Mouse (Mus musculus): ENCODE results near the gene Cdk11b.
"Not testable (repeated sequence)": the region's sequence is repeated elsewhere in the genome, so short reads cannot be mapped to it uniquely, and the experiment has no call there.

The Cdk11b gene

DNA sequence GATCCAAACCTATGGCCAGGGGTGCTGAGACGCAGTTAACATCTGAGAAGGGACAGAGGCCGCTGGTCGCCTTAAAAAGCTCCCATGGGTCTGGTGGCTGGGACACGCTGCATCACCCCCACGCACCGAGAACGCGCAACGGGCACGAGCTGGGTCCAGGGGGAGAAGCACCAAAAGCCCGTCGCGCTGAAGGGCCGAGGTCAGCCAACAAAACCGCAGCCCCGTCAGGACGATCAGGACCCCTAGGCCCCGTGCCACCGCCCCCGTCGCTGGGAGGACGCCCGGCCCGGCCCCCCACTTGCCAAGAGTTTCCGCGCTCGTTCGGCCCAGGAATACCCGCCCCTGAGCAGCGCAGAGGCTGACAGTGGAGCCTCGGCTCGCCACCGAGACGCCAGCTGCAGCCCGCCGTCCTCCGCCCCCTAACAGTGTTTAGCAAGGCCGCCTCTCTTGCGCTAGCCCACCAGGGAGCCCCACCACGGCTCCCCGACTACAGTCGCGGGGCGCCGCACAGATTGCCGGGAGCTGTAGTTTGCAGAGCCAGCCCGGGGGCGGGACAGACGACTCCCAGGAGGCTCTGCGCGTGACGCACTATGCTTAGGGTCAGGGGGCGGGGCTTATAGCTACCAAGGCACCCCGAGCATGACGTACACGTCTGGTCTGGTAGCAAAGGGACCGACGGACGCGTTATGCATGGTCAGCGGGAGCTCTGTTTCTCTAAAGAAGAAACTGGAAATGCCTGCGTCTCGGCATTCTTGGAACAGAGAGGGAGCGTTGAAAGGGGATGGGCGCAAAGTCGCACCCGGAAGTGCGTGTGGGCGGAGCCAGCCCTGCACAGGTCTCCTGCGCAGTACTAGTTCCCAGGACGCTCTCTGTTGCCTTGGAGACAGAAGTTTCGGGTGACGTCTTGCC is 44.3 kb downstream of the Cdk11b start, which contains the start of gene Mib2:
Gene Mib2 (minus strand): TSS at position 510 of the 909 bp plus-strand sequence.
- DNase-seq (ENCODE audit: low read depth) = peak; percentile 98

GRCm38 (mm10) chr4:155669598-155670075 is 45.0 kb downstream of the Cdk11b start:
- no peak for DNase-seq (ENCODE audit: low read depth)

DNA sequence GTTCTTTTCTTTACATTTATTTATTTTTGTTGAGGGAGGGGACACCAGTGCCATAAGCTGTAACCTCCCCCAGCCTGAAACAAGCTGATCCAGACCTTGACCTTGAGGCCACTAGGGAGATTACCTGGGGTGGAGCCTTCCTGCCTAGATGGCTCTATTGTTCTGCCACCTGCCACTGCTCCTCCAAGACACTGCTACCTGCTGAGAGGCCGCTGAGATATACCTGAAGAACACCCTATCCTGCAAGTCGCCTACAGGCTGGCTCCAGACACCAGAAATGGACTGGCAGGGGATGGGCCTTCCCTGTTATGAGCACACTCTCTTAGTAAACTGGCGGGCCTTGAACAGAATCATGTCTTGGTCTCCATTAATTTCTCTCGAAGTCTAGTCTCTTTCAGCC is 45.6 kb downstream of the Cdk11b start:
- not testable (repeated sequence) for DNase-seq (ENCODE audit: low read depth)

GRCm38 (mm10) chr4:155672082-155672481 is 47.4 kb downstream of the Cdk11b start:
- DNase-seq (ENCODE audit: low read depth) = no peak

GRCm38 (mm10) chr4:155675991-155676390 is 51.3 kb downstream of the Cdk11b start:
- DNase-seq (ENCODE audit: low read depth) = peak; percentile 50

DNA sequence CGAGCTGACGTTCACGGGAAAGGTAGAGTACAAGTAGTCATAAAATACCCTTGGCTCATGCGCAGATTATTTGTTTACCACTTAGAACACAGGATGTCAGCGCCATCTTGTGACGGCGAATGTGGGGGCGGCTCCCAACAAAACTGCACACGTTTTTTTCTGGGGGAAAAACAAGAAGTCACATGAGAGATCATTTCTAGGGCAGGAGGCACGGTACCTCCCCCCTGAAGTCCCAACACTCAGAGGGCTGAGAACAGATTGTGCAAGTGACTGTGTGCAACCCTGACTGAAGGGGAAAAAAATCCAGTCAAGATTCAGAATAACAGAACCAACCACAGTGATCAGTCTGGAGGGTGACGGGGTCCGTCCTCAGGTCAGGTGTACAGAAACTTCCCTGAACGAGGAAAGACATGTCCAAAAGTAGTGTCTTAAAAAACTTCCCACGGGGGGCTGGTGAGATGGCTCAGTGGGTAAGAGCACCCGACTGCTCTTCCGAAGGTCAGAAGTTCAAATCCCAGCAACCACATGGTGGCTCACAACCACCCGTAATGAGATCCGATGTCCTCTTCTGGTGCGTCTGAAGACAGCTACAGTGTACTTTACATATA is 59.1 kb downstream of the Cdk11b start:
- peak; percentile 83 for DNase-seq (ENCODE audit: low read depth)

- DNase-seq (ENCODE audit: low read depth) = not testable (repeated sequence)
These were observed 63.1 kb downstream of the Cdk11b start for GRCm38 (mm10) chr4:155687764-155688163.

- no peak for DNase-seq (ENCODE audit: low read depth)
These were observed 66.1 kb downstream of the Cdk11b start for GRCm38 (mm10) chr4:155690571-155691375.

DNA sequence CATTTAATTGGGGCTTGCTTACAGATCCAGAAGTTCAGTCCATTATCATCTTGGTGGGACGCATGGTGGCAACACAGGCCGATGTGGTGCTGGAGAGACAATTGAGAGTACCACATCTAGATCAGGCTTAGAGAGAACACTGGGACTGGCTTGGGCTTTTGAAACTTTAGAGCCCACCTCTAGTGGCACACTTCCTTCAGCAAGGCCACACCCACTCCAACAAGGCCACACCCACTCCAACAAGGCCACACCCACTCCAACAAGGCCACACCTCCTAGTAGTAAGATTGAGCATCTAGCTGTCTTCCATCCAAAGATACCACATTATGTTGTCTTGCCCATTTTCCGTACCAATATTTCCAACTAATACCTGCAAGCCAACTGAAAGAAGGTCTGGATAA is 67.8 kb downstream of the Cdk11b start:
- no peak for DNase-seq (ENCODE audit: low read depth)

GRCm38 (mm10) chr4:155694111-155694481 is 69.4 kb downstream of the Cdk11b start, which contains the start of gene Fndc10:
Fndc10 (plus strand) TSS chr4:155694342.
- DNase-seq (ENCODE audit: low read depth) = no peak

- no peak for DNase-seq (ENCODE audit: low read depth)
These were observed 70.1 kb downstream of the Cdk11b start for GRCm38 (mm10) chr4:155694482-155695401.

DNA sequence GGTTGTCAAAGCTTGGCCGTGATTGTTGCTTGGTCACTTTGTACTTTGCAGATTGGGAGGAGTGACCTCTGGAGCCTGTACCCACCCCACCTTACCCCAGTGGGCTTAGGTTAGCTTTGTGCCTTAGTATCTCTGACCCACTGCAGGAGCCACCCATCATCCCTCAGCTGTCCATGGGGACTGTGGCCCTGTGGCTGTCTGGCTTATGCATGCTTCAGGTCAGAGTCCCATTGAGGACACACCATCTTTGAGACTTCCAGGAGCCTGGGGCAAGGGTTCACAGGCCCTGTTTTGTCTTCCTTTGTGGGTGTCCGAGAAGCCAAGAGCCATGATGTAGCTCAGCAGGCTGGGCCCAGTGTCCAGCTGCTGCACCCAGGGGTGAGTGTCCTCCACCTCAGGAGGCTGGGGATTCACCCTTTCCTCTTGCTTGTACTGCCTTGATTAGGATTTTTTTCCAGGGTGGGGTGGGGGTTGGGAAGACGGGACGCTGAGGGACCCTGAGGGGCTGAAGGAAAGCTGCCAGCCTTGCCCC is 70.9 kb downstream of the Cdk11b start:
- DNase-seq (ENCODE audit: low read depth) = no peak

GRCm38 (mm10) chr4:155696261-155697255 is 71.9 kb downstream of the Cdk11b start:
- DNase-seq (ENCODE audit: low read depth) = peak; percentile 75
